Mouse (Mus musculus) heart, embryonic 15.5 days (tissue): ENCODE measurements around the gene Nrxn3. TPM values are rescaled to one million over a fixed set of nuclear protein-coding genes. Genes with fewer than 3 reads are reported as not detected.

Experiments used
- ATAC-seq: fragments of 200-750 bp; cut with Nextera tagmentation; replicated peaks from 2 replicates; pipeline ENCODE4 v1.8.0; 2017; ENCODE audit warnings: low read depth, moderate TSS enrichment; ENCODE audit not compliant: insufficient number of reproducible peaks, insufficient read depth, low FRiP score
- H3K27ac ChIP-seq: fragments of 300-500 bp; sonication (generic); 2 replicates; pipeline ENCODE4 v1.5.1; 2015; ENCODE audit warnings: mild to moderate bottlenecking, inconsistent platforms
- H3K27me3 ChIP-seq: fragments of 300-500 bp; sonication (generic); 2 replicates; pipeline ENCODE4 v1.6.1; 2015; ENCODE audit warnings: inconsistent platforms
- H3K36me3 ChIP-seq: fragments of 300-500 bp; sonication (generic); 2 replicates; pipeline ENCODE4 v1.6.1; 2015; ENCODE audit warnings: mild to moderate bottlenecking, inconsistent platforms
- H3K4me1 ChIP-seq: fragments of 300-500 bp; sonication (generic); replicated peaks from 2 replicates; pipeline ENCODE4 v1.6.1; 2015; ENCODE audit warnings: inconsistent platforms
- H3K4me2 ChIP-seq: fragments of 300-500 bp; sonication (generic); 2 replicates; pipeline ENCODE4 v1.6.1; 2015; ENCODE audit warnings: inconsistent platforms, mild to moderate bottlenecking, moderate library complexity
- H3K4me3 ChIP-seq: fragments of 300-500 bp; sonication (generic); 2 replicates; pipeline ENCODE4 v1.5.1; 2015; ENCODE audit warnings: mild to moderate bottlenecking, inconsistent platforms
- H3K9ac ChIP-seq: fragments of 300-500 bp; sonication (generic); 2 replicates; pipeline ENCODE4 v1.6.1; 2015; ENCODE audit warnings: mild to moderate bottlenecking, inconsistent platforms
- H3K9me3 ChIP-seq: fragments of 300-500 bp; sonication (generic); replicated peaks from 2 replicates; pipeline ENCODE4 v1.6.1; 2016; ENCODE audit warnings: inconsistent platforms
- WGBS: fragments of 180-500 bp; shearing (Covaris S2); methylation state at CpG from one replicate; pipeline ENCODE4 v1.1.7; 2015; ENCODE audit warnings: mixed read lengths; 5-methylcytosine and 5-hydroxymethylcytosine counted together
- polyA plus RNA-seq: library from polyadenylated mRNA; unstranded; fragments of >200 nt; fragmentation: Nextera tagmentation; extraction: Ambion mirVana; gene quantifications from 2 replicates; pipeline ENCODE4 v1.2.1, GENCODE M21; 2015

The Nrxn3 gene
- polyA plus RNA-seq, 1 experiment from 2014 or later = 1.1 TPM

DNA sequence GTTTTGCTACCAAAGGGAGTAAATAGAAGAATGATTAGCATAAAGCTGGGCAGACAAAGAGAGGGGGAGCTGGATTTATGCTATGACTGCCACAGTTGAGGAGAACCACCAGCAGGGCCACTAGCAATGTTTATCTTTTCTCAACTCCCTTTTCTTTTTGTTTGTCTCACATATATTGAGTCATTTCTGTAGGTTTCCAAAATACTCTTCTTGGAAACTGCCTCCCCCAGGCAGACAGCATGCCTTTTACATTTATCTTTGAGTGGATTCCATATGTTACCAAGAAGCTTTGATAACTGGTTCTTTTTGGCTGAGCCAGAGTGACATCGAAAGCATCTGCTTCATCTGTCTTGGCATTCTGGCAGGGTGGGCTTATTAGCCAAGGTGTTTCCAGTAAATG lies 587.5 kb downstream of the Nrxn3 start:
- Histone ChIP-seq H3K4me2 (no peak overlapping the region), H3K36me3 (no peaks in the 10 kb centered on the region), H3K4me3 (no peak overlapping the region), H3K9me3 (no peaks in the 10 kb centered on the region), H3K27ac (no peak overlapping the region), H3K4me1 (no peaks in the 10 kb centered on the region), H3K27me3 (no peaks in the 10 kb centered on the region), H3K9ac (no peak overlapping the region)
- ATAC-seq = no peak
- 78% methylated on average over 1 of the region's 1 CpGs for WGBS

DNA sequence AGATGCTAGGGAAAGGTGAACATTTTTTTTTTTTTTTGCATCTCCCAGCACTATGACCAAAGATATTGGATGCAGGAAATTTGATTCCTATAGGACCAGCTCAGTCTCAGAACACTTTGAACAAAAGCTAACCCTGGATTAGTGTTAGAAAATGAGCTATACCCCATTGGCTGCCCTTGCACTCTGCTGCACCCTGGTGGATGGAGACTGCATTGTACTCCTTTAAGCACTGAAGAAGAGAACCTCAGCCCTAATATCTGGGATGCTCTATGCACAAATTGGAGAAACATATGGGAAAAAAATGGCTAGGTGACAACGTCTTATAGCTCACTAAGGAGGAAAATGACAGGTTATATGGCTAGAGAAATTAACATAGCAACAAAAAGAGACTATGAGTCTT lies 589.9 kb downstream of the Nrxn3 start:
- H3K36me3 ChIP-seq = no peaks in the 10 kb centered on the region
- no peak overlapping the region for H3K4me3 ChIP-seq
- no peak overlapping the region for H3K9ac ChIP-seq
- no peaks in the 10 kb centered on the region for H3K4me1 ChIP-seq
- no peak overlapping the region for H3K27ac ChIP-seq
- no peak overlapping the region for H3K4me2 ChIP-seq
- H3K9me3 ChIP-seq = no peaks in the 10 kb centered on the region
- 33% methylated on average over 1 of the region's 1 CpGs for WGBS
- no peaks in the 10 kb centered on the region for H3K27me3 ChIP-seq
- no peak for ATAC-seq

DNA sequence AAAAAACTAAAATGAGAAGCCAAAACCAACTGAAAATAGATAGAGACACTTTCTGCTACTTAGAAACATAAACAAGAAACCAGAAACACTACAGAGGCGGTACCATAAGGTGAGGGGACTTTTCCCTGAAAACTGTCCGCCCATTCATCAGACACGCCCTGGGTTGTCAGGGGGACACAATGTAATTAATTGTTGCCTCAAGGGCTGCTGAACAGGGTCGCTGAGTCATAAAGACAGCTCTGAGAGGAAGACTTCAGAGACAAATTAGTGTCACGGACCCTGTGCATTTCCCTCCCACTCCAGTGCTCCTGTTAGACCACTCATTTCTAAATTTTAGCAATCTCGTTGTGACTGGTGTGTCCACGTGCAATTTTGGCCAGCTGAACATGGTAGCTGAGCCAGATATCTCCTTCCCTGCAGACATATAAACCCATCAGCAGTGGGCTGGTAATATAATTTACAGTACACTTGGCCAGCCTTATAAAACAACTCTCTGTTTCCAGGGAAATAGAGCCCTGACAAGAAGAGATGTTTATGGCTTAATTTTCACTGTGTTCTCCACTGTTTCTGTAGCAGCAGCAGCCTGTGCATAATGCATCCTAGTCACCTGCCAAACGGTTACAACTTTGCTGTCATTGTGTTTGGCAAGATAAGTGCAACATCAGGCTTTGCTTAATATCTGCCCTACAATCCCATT lies 603.3 kb downstream of the Nrxn3 start:
- no peak for ATAC-seq
- Histone ChIP-seq H3K4me1 (no peaks in the 10 kb centered on the region), H3K9ac (no peak overlapping the region), H3K27ac (no peak overlapping the region), H3K4me2 (no peak overlapping the region), H3K27me3 (no peaks in the 10 kb centered on the region), H3K4me3 (no peak overlapping the region), H3K9me3 (no peaks in the 10 kb centered on the region), H3K36me3 (no peaks in the 10 kb centered on the region)
- 53% methylated on average over 8 of the region's 8 CpGs for WGBS

DNA sequence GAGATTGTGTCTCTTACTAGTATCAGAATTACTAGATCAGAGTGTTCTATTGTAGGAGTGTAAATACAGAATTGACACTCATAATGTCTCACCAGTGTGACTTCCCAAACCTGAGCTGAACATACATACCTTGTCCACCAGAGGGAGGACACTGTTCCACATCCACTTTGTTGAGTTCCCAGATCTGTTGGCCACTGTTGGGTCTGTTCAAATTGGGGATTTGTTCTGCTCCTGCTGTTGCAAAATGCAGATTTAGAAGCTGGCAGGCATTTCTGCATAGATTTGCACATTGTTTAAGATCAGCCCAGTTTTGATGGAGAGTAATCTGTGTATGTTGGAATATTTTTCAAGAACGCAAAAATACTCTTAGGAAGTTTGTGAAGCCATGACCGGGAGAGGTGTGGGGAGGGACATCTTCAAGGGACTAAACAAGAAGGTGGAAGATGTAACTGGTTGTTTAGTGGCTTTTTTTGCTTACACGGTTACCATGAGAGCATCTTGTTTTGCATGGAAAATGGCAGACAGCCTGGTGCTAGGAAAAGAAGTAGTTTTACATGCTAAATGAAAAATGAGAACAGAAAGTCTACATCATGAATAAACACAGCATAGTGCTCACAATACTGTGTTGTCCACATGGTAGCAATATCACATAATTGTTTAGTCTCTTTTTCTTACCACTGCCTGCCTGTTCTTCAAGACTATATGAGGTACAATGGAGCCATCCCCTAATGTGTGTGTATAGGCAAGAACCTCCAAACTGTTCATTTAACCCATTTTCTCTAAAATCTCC lies 609.0 kb downstream of the Nrxn3 start:
- 89% methylated on average over 3 of the region's 3 CpGs for WGBS
- Histone ChIP-seq H3K4me3 (no peak overlapping the region), H3K9ac (no peak overlapping the region), H3K4me1 (no peaks in the 10 kb centered on the region), H3K27ac (no peak overlapping the region), H3K27me3 (no peaks in the 10 kb centered on the region), H3K9me3 (no peaks in the 10 kb centered on the region), H3K4me2 (no peak overlapping the region), H3K36me3 (no peaks in the 10 kb centered on the region)
- ATAC-seq = no peak

DNA sequence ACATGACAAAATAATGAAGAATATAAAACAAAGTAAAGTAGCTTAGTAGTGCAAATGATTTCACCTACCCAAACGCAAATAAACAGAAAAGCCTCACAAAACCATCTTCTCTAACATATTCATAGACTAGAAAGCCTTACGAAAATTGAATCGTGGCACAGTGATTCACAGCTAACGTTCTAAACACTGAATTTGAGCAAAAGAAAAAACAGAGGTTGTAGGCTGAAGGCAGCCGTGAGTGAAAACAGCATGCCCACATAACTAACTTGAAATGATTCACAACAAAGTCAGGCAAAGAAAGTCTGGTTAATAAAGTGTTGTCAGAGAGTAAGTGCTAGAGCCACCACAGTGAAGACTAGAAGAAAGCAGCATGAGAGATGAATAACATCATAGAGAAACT lies 610.8 kb downstream of the Nrxn3 start:
- H3K4me1 ChIP-seq = no peaks in the 10 kb centered on the region
- no peak overlapping the region for H3K4me2 ChIP-seq
- no peak overlapping the region for H3K9ac ChIP-seq
- no peaks in the 10 kb centered on the region for H3K36me3 ChIP-seq
- H3K27ac ChIP-seq = no peak overlapping the region
- no peak overlapping the region for H3K4me3 ChIP-seq
- WGBS = 73% methylated on average over 5 of the region's 5 CpGs
- no peaks in the 10 kb centered on the region for H3K9me3 ChIP-seq
- no peak for ATAC-seq
- H3K27me3 ChIP-seq = no peaks in the 10 kb centered on the region

DNA sequence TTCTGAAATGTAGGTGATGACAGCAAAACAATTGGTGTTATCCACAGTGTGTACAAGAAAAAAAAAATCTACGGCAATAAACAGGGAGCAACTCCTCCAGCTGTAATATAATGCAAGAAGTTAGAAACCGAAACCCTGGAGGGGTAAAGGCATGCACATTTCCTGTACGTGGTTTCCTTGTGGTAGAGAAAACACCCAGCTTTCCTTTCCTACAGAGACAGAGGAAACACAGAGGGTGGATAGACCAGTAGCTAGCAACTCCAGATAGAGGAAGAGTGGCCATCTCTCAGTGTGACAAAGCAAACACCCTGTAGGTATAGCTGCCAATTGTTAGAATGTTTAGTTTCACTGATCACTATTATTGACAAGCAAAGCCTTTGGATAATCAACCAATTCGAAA lies 642.2 kb downstream of the Nrxn3 start:
- H3K27me3 ChIP-seq = no peaks in the 10 kb centered on the region
- 52% methylated on average over 4 of the region's 4 CpGs for WGBS
- no peak overlapping the region for H3K4me2 ChIP-seq
- no peak overlapping the region for H3K9ac ChIP-seq
- no peak for ATAC-seq
- no peak overlapping the region for H3K27ac ChIP-seq
- H3K4me3 ChIP-seq = no peak overlapping the region
- no peaks in the 10 kb centered on the region for H3K9me3 ChIP-seq
- H3K36me3 ChIP-seq = no peaks in the 10 kb centered on the region
- H3K4me1 ChIP-seq = no peaks in the 10 kb centered on the region

DNA sequence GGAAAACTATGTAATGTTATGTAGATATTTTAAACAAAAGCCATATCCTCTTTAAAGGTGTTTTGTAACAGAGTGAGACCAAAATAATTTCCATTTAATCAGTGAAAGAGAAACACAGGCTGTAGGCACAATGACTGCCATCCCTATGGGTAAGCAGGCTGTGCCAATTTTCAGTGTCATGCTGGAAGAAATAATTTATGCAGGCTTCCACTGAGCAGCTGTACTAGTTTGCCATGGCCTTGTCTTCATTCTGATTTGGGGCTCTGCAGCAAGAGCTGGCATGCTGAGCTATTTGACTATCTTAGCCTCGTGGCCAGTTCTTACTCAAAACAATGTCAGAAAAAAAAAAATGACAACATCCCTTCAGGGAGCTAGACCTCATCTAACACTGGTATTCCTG lies 647.3 kb downstream of the Nrxn3 start:
- H3K27ac ChIP-seq = no peak overlapping the region
- no peak overlapping the region for H3K9ac ChIP-seq
- no peaks in the 10 kb centered on the region for H3K4me1 ChIP-seq
- no peaks in the 10 kb centered on the region for H3K27me3 ChIP-seq
- ATAC-seq = no peak
- H3K9me3 ChIP-seq = no peaks in the 10 kb centered on the region
- H3K4me2 ChIP-seq = no peak overlapping the region
- no peak overlapping the region for H3K4me3 ChIP-seq
- no peaks in the 10 kb centered on the region for H3K36me3 ChIP-seq
- WGBS = 38% methylated on average over 1 of the region's 1 CpGs

DNA sequence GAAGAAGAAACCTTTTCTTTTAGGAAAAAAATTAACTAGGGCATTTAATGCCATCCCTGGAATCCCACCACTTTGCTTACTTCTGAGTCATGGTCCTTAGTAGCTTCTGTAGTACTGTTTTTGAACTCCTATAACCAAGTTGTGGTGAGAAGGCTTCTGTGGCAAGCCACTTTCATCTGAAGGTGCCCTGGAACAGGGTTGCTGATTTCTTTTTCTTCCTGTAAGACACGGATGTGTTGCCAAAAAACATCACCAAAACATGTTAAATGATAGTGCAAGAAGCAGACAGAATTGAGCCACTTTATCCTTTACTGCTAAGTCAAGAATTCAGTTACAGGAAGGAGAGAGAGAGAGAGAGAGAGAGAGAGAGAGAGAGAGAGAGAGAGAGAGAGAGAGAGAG lies 653.9 kb downstream of the Nrxn3 start:
- 55% methylated on average over 1 of the region's 1 CpGs for WGBS
- Histone ChIP-seq H3K4me2 (no peak overlapping the region), H3K36me3 (no peaks in the 10 kb centered on the region), H3K27me3 (no peaks in the 10 kb centered on the region), H3K4me1 (no peaks in the 10 kb centered on the region), H3K4me3 (no peak overlapping the region), H3K9ac (no peak overlapping the region), H3K9me3 (no peaks in the 10 kb centered on the region), H3K27ac (no peak overlapping the region)
- ATAC-seq = no peak

DNA sequence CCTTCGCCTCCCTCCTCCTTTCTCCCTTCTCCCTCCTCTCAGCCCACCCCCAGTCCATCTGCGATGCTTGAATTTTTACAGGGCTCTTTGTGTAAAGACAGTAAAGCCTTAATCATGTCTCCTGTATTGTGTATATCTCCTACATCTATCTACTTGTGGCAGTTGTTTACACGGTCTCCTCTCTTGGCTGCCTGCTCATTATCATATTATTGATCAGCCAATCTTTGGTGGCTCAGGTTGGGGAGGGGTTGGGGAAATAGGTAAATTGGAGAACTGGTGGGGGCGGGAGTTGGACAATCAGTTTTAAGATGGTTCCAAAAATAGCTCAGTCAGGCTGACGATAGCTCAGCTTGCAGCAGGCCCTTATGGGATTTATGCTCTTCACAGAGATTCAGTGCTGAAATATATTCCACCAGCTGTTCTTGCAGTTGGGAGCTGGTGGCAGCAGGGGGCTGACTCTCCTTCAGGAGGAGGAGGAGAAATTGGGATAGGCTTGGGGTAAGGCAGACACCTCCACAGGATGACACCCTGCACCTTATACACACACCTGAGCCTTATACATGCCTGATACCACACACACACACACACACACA lies 654.5 kb downstream of the Nrxn3 start:
- Histone ChIP-seq H3K36me3 (no peaks in the 10 kb centered on the region), H3K4me1 (no peaks in the 10 kb centered on the region), H3K4me2 (no peak overlapping the region), H3K27me3 (no peaks in the 10 kb centered on the region), H3K9ac (no peak overlapping the region), H3K9me3 (no peaks in the 10 kb centered on the region), H3K27ac (no peak overlapping the region), H3K4me3 (no peak overlapping the region)
- ATAC-seq = no peak
- WGBS = 37% methylated on average over 5 of the region's 5 CpGs

DNA sequence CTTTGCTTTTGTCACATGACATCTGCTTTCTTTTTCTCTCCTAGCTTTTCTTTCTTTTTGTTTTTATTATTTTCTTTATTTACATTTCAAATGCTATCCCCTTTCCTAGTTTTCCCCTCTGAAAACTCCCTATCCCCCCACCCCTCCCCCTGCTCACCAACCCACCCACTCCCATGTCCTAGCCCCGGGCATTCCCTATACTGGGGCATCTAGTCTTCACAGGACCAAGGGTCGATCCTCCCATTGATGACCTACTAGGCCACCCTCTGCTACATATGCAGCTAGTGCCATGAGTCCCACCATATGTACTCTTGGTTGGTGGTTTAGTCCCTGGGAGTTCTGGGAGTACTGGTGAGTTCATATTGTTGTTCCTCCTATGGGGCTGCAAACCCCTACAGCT lies 655.0 kb downstream of the Nrxn3 start:
- no peaks in the 10 kb centered on the region for H3K36me3 ChIP-seq
- no peak overlapping the region for H3K4me2 ChIP-seq
- WGBS = 84% methylated on average over 2 of the region's 2 CpGs
- no peak overlapping the region for H3K9ac ChIP-seq
- H3K27ac ChIP-seq = no peak overlapping the region
- H3K4me3 ChIP-seq = no peak overlapping the region
- H3K4me1 ChIP-seq = no peaks in the 10 kb centered on the region
- H3K27me3 ChIP-seq = no peaks in the 10 kb centered on the region
- ATAC-seq = no peak
- H3K9me3 ChIP-seq = no peaks in the 10 kb centered on the region

DNA sequence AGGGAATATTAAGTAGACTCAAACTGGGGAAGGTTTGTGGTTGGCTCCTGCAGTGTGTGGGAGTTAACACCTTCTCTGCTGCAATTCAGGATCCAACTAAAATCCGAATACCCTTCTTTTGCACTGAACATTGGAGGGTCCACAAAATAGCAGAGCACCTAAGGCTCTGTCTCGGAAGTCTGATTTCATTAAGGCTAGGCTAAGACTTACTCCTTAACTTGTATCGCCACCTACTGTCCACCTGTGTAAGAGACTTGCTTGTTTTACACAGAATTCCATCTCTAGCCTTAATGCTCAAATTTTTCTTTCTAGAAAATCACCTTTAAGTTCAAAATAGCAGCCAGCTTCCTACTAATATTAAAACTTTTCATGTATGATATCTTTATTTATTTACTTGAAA lies 660.6 kb downstream of the Nrxn3 start:
- H3K27ac ChIP-seq = no peak overlapping the region
- no peak overlapping the region for H3K9ac ChIP-seq
- H3K4me1 ChIP-seq = no peaks in the 10 kb centered on the region
- WGBS = 12% methylated on average over 3 of the region's 3 CpGs
- no peaks in the 10 kb centered on the region for H3K9me3 ChIP-seq
- H3K4me2 ChIP-seq = no peak overlapping the region
- H3K4me3 ChIP-seq = no peak overlapping the region
- H3K27me3 ChIP-seq = no peaks in the 10 kb centered on the region
- ATAC-seq = no peak
- H3K36me3 ChIP-seq = no peaks in the 10 kb centered on the region
